Mouse (Mus musculus) colon, adult 2 months (tissue): ENCODE results near the gene 1700031F05Rik. TPM values are rescaled to one million over a fixed set of nuclear protein-coding genes. Genes with fewer than 3 reads are reported as not detected.

ENCODE experiments used
- polyA plus RNA-seq: library from polyadenylated mRNA; depleted of rRNA; stranded (reverse); fragments of >200 nt; gene quantifications from 2 replicates; pipeline ENCODE4 v1.2.3, GENCODE M21; 2012; rRNA removed

The 1700031F05Rik gene
- not detected in 2 replicates for polyA plus RNA-seq

GRCm38 (mm10) chrX:102867871-102868270 lies at the start of gene 1700031F05Rik:
Gene 1700031F05Rik, minus strand, starts transcription at chrX:102867971.

GRCm38 (mm10) chrX:102908587-102908986 lies 40.8 kb upstream of the 1700031F05Rik start, which contains the start of the genes Dmrtc1a and 1700011M02Rik:
Gene Dmrtc1a, minus strand, starts transcription at chrX:102908687.
Gene 1700011M02Rik, plus strand, starts transcription at chrX:102908905.

GRCm38 (mm10) chrX:102854516-102854915 lies 13.3 kb downstream of the 1700031F05Rik start, which contains the start of gene Dmrtc1c2:
Gene Dmrtc1c2, minus strand, starts transcription at chrX:102854616.

Other genes with a start within 250 kb of the 1700031F05Rik start
- gene Phka1, start 223.7 kb downstream of the 1700031F05Rik start, polyA plus RNA-seq, result 4.1 and 4.9 TPM in 2 replicates
- not detected in 2 replicates for gene Gm3880, start 181.0 kb downstream of the 1700031F05Rik start, polyA plus RNA-seq
- gene Gm9112, start 160.3 kb downstream of the 1700031F05Rik start, polyA plus RNA-seq, result not detected in 2 replicates
- not detected in 2 replicates for gene Dmrtc1b, start 160.1 kb downstream of the 1700031F05Rik start, polyA plus RNA-seq
- gene Dmrtc1c1, start 65.0 kb downstream of the 1700031F05Rik start, polyA plus RNA-seq, result not detected in 2 replicates
- gene Dmrtc1c2, start 13.4 kb downstream of the 1700031F05Rik start, polyA plus RNA-seq, result not detected in 2 replicates
- 0.09 TPM in 1 of 2 replicates, not detected in the other for gene Dmrtc1a, start 40.7 kb upstream of the 1700031F05Rik start, polyA plus RNA-seq
- gene 1700011M02Rik, start 40.9 kb upstream of the 1700031F05Rik start, polyA plus RNA-seq, result not detected in 2 replicates
- gene 1700018G05Rik, start 60.4 kb upstream of the 1700031F05Rik start, polyA plus RNA-seq, result not detected in 2 replicates